17 mouse cellular contexts compared by ENCODE assay signal in genomic region chr5:50461491-50461890, GRCm38 (mm10).
DNase-seq lines count a peak whose midpoint lies in the region; ATAC-seq lines count a peak whose summit lies in the region.
"Had no signal": no experiment of that assay in that cellular context is flagged by ENCODE, and none has a peak within 500 bp of the region (broad histone marks: within the 10 kb centered on the region; RNA-seq: fewer than 3 reads in every experiment).

No protein-coding gene starts in this region.

- peak; percentile 30; the same call in 1 of the 2 replicates for ATAC-seq in hindbrain, embryonic 16.5 days
- no peak for ATAC-seq in hindbrain, embryonic 12.5 days (ENCODE audit: low FRiP score)
- ATAC-seq in kidney, embryonic 16.5 days (ENCODE audit: low FRiP score, low TSS enrichment), result peak; percentile 71; the same call in 1 of the 2 replicates
- ATAC-seq: forebrain, embryonic 13.5 days; forebrain, postnatal 0 days had no signal

- peak; percentile 8 to 39 for DNase-seq in kidney, adult 8-10 months
- DNase-seq in kidney, adult 18-20 months, result no peak
- DNase-seq in Muller cell, postnatal 12 days (ENCODE audit: inconsistent ontology term), result peak; percentile 39
- no peak for DNase-seq in spleen, postnatal 10 days (ENCODE audit: low spot score in 2 of 2)
- DNase-seq in right cerebral cortex, postnatal 4 days, result no peak
- DNase-seq: adrenal gland, adult 8-10 months; adrenal gland, postnatal 36 days; cerebellum, adult 2 months; forebrain, postnatal 0 days; gastrocnemius, postnatal 14 days had no signal

- H3K9me3 ChIP-seq in hindbrain, embryonic 16.5 days (ENCODE audit: control insufficient read depth, low read length), result no peaks in the 10 kb centered on the region
- H3K9me3 ChIP-seq in hindbrain, embryonic 12.5 days (replicated peaks), result no peaks in the 10 kb centered on the region
- H3K9me3 ChIP-seq in kidney, embryonic 16.5 days (ENCODE audit: low read length), result no peaks in the 10 kb centered on the region
- H3K9me3 ChIP-seq: embryonic facial prominence, embryonic 10.5 days; forebrain, embryonic 13.5 days; heart, embryonic 12.5 days had no signal

- H3K36me3 ChIP-seq in hindbrain, embryonic 16.5 days (ENCODE audit: control insufficient read depth, insufficient read depth, low read length), result no peaks in the 10 kb centered on the region
- no peaks in the 10 kb centered on the region for H3K36me3 ChIP-seq in hindbrain, embryonic 12.5 days
- no peaks in the 10 kb centered on the region for H3K36me3 ChIP-seq in kidney, embryonic 16.5 days (ENCODE audit: insufficient read depth, low read length)
- H3K36me3 ChIP-seq: embryonic facial prominence, embryonic 10.5 days; heart, embryonic 12.5 days had no signal

- H3K4me2 ChIP-seq in hindbrain, embryonic 16.5 days (ENCODE audit: low read length), result no peak overlapping the region
- H3K4me2 ChIP-seq in hindbrain, embryonic 12.5 days (replicated peaks), result no peak overlapping the region
- no peak overlapping the region for H3K4me2 ChIP-seq in kidney, embryonic 16.5 days (replicated peaks; ENCODE audit: low read depth, low read length)
- H3K4me2 ChIP-seq: forebrain, embryonic 13.5 days; heart, embryonic 12.5 days; hindbrain, embryonic 14.5 days had no signal

- H3K27me3 ChIP-seq in hindbrain, embryonic 16.5 days (replicated peaks; ENCODE audit: control insufficient read depth, insufficient read depth, low read length), result no peaks in the 10 kb centered on the region
- no peaks in the 10 kb centered on the region for H3K27me3 ChIP-seq in hindbrain, embryonic 12.5 days
- no peaks in the 10 kb centered on the region for H3K27me3 ChIP-seq in kidney, embryonic 16.5 days (ENCODE audit: insufficient read depth, low read length)
- H3K27me3 ChIP-seq: forebrain, embryonic 13.5 days; heart, embryonic 12.5 days had no signal

- H3K27ac ChIP-seq in hindbrain, embryonic 16.5 days (ENCODE audit: low read depth, low read length), result no peak overlapping the region
- no peak overlapping the region for H3K27ac ChIP-seq in hindbrain, embryonic 12.5 days
- no peak overlapping the region for H3K27ac ChIP-seq in kidney, embryonic 16.5 days (ENCODE audit: low read length)
- H3K27ac ChIP-seq: embryonic facial prominence, embryonic 10.5 days; forebrain, embryonic 13.5 days; hindbrain, embryonic 14.5 days had no signal

- no peaks in the 10 kb centered on the region for H3K4me1 ChIP-seq in hindbrain, embryonic 16.5 days (ENCODE audit: control insufficient read depth, insufficient read depth, low read depth, low read length)
- H3K4me1 ChIP-seq in hindbrain, embryonic 12.5 days, result no peaks in the 10 kb centered on the region
- H3K4me1 ChIP-seq in kidney, embryonic 16.5 days (ENCODE audit: insufficient read depth, low read length), result no peaks in the 10 kb centered on the region
- H3K4me1 ChIP-seq: embryonic facial prominence, embryonic 10.5 days; heart, embryonic 12.5 days had no signal

- no peak overlapping the region for H3K4me3 ChIP-seq in hindbrain, embryonic 16.5 days (ENCODE audit: low read length)
- no peak overlapping the region for H3K4me3 ChIP-seq in hindbrain, embryonic 12.5 days
- H3K4me3 ChIP-seq in kidney, embryonic 16.5 days (ENCODE audit: low read length), result no peak overlapping the region
- H3K4me3 ChIP-seq: embryonic facial prominence, embryonic 10.5 days; forebrain, embryonic 13.5 days; heart, embryonic 12.5 days had no signal

- H3K9ac ChIP-seq in hindbrain, embryonic 16.5 days (ENCODE audit: low read depth, low read length), result no peak overlapping the region
- H3K9ac ChIP-seq in hindbrain, embryonic 12.5 days, result no peak overlapping the region
- no peak overlapping the region for H3K9ac ChIP-seq in kidney, embryonic 16.5 days (replicated peaks; ENCODE audit: low read length)
- H3K9ac ChIP-seq: forebrain, embryonic 13.5 days; forebrain, postnatal 0 days; heart, embryonic 12.5 days; hindbrain, embryonic 14.5 days had no signal

- WGBS in hindbrain, embryonic 16.5 days, result 51% methylated on average over 3 of the region's 3 CpGs
- 71% methylated on average over 3 of the region's 3 CpGs for WGBS in hindbrain, embryonic 12.5 days
- 66% methylated on average over 3 of the region's 3 CpGs for WGBS in kidney, embryonic 16.5 days

Comparison
In these comparisons a context has a peak if more than half of its experiments do, and no peak if none do; other contexts are left out.
1. DNase-seq: peak in kidney, adult 8-10 months (2 of 2) and Muller cell, postnatal 12 days (single experiment); none in kidney, adult 18-20 months (single experiment), spleen, postnatal 10 days (0 of 2) and right cerebral cortex, postnatal 4 days (single experiment).